Mouse (Mus musculus) mammary gland, adult 2 months (tissue): Measurements from ENCODE around the gene Zscan20. TPM values are rescaled to one million over a fixed set of nuclear protein-coding genes. Genes with fewer than 3 reads are reported as not detected.

Experiments used
- polyA plus RNA-seq: library from polyadenylated mRNA; depleted of rRNA; stranded (reverse); fragments of >200 nt; gene quantifications from 2 replicates; pipeline ENCODE4 v1.2.3, GENCODE M21; 2012; ENCODE audit warnings: low replicate concordance; rRNA removed

Gene Zscan20
- 3.0 and 3.7 TPM in 2 replicates for polyA plus RNA-seq

DNA sequence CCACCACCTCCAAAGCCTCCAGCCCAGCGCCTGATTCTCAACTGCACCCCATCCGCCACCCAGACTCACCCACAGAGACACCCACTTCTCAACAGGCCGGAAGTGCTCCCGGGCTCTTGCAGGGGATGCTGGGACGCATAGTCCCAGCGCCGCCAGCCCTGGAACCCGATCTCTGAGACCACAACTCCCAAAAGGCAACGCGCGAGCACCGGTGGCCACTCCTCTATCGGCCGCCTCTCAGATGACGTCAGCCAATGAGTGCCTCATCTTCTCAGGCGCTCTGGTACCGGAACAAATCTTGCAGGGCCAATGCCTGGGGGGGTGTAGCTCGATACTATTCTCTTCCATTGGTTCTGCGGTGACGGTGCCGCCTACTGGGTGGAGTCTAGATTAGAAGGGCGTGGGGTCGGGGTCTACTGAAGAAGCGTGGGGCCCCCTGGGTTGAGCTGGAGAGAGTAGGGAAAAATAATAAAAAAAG, at the start of gene Zscan20:
TSS of gene Zscan20 (minus strand) at position 174 of the 478 bp plus-strand sequence.

GRCm38 (mm10) chr4:128654505-128655381, 44.8 kb upstream of the Zscan20 start, which contains the start of gene Phc2:
TSS of gene Phc2 (plus strand) at chr4:128654702.

DNA sequence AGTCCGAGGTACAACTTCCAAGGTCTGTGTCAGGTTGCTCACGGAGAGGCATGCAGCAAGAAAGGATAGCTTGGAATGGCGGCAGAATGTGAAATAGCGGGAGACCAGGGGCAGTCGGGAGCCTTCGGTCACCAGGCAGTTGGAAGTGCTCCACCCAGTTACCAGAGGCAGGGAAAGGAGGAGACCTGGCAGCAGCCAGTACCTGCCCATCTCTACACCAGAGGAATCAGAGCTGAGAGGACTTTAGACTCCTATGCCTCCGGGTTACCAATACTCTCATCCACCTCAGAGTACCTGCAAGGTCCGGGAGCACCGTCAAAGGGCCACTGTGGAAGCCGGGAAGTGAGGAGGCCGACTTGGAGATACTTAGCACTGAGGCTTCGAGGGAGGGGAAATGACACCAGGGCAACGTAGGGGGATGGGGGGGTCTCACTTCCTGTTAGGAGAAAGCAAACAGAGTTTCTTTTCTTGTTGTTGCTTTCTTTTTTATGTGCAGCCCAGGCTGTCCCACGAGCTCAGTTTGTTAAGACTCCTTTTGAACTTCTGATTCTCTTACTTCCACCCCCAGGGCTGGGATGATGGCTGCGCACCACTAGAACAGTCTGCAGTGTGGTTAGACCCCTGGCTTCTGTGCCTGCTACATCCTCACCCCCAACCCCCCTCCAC, 8.5 kb upstream of the Zscan20 start, which contains the start of gene Tlr12:
TSS of gene Tlr12 (minus strand) at position 374 of the 666 bp plus-strand sequence.

Other genes with a start within 250 kb of the Zscan20 start
- gene Tlr12, start 8.5 kb upstream of the Zscan20 start, polyA plus RNA-seq = 3.1 and 4.7 TPM in 2 replicates
- gene Phc2, start 44.6 kb upstream of the Zscan20 start, polyA plus RNA-seq = 68.4 and 102 TPM in 2 replicates
- gene A3galt2, start 145.3 kb upstream of the Zscan20 start, polyA plus RNA-seq = 0.61 and 0.69 TPM in 2 replicates
- 28.7 and 64.3 TPM in 2 replicates for gene Zfp362, start 195.9 kb upstream of the Zscan20 start, polyA plus RNA-seq